Mouse (Mus musculus) lung, embryonic 15.5 days (tissue): ENCODE data around the gene Apbb1ip. TPM values are rescaled to one million over a fixed set of nuclear protein-coding genes. Genes with fewer than 3 reads are reported as not detected.

Experiments
- ATAC-seq: fragments of 200-750 bp; cut with Nextera tagmentation; 2 replicates; pipeline ENCODE4 v1.8.0; 2017; ENCODE audit warnings: moderate number of reproducible peaks, borderline replicate concordance; ENCODE audit not compliant: low FRiP score, low TSS enrichment; ENCODE audit errors: extremely low read depth
- H3K27ac ChIP-seq: fragments of 300-500 bp; sonication (generic); 2 replicates; pipeline ENCODE4 v1.5.1; 2015; ENCODE audit warnings: moderate library complexity, mild to moderate bottlenecking, inconsistent platforms
- H3K27me3 ChIP-seq: fragments of 300-500 bp; sonication (generic); 2 replicates; pipeline ENCODE4 v1.6.1; 2015; ENCODE audit warnings: inconsistent platforms
- H3K36me3 ChIP-seq: fragments of 300-500 bp; sonication (generic); 2 replicates; pipeline ENCODE4 v1.6.1; 2015; ENCODE audit warnings: inconsistent platforms
- H3K4me1 ChIP-seq: fragments of 300-500 bp; sonication (generic); 2 replicates; pipeline ENCODE4 v1.6.1; 2015; ENCODE audit warnings: inconsistent platforms
- H3K4me2 ChIP-seq: fragments of 300-500 bp; sonication (generic); 2 replicates; pipeline ENCODE4 v1.6.1; 2015; ENCODE audit warnings: inconsistent platforms, mild to moderate bottlenecking, moderate library complexity
- H3K4me3 ChIP-seq: fragments of 300-500 bp; sonication (generic); 2 replicates; pipeline ENCODE4 v1.5.1; 2015; ENCODE audit warnings: mild to moderate bottlenecking, inconsistent platforms
- H3K9ac ChIP-seq: fragments of 300-500 bp; sonication (generic); 2 replicates; pipeline ENCODE4 v1.6.1; 2015; ENCODE audit warnings: inconsistent platforms
- H3K9me3 ChIP-seq: fragments of 300-500 bp; sonication (generic); 2 replicates; pipeline ENCODE4 v1.6.1; 2016; ENCODE audit warnings: inconsistent platforms
- WGBS: fragments of 180-500 bp; shearing (Covaris S2); methylation state at CpG from one replicate; pipeline ENCODE4 v1.1.7; 2015; 5-methylcytosine and 5-hydroxymethylcytosine counted together
- polyA plus RNA-seq: library from polyadenylated mRNA; unstranded; fragments of >200 nt; fragmentation: Nextera tagmentation; extraction: Ambion mirVana; gene quantifications from 2 replicates; pipeline ENCODE4 v1.2.1, GENCODE M21; 2015

The Apbb1ip gene
- polyA plus RNA-seq: 1.6 and 2.1 TPM in 2 replicates

- H3K4me1 ChIP-seq: 0 out of 2 replicates have a peak, but pooled peaks cover 5% of the 10 kb centered on the region
- peak within 1 kb of the TSS; percentile 76 for H3K4me2 ChIP-seq
- peak within 1 kb of the TSS; percentile 27; the same call in 1 of the 2 replicates for H3K9ac ChIP-seq
- no peaks in the 10 kb centered on the region for H3K27me3 ChIP-seq
- no peaks in the 10 kb centered on the region for H3K9me3 ChIP-seq
- no peak; the same call in 1 of the 2 replicates for ATAC-seq
- WGBS: 22% methylated on average over 9 of the region's 9 CpGs
- peak within 1 kb of the TSS; percentile 36 for H3K4me3 ChIP-seq
- H3K36me3 ChIP-seq: no peaks in the 10 kb centered on the region
- H3K27ac ChIP-seq: no peak within 1 kb of the TSS
These were observed at the start of gene Apbb1ip for GRCm38 (mm10) chr2:22773549-22774180. Apbb1ip (plus strand) TSS chr2:22774094.

- ATAC-seq: no peak
- H3K27ac ChIP-seq: no peak overlapping the region
- no peak overlapping the region for H3K4me2 ChIP-seq
- no peak overlapping the region for H3K9ac ChIP-seq
- no peaks in the 10 kb centered on the region for H3K36me3 ChIP-seq
- no peak overlapping the region for H3K4me3 ChIP-seq
- H3K27me3 ChIP-seq: no peaks in the 10 kb centered on the region
- WGBS: 66% methylated on average over 1 of the region's 1 CpGs
- no peaks in the 10 kb centered on the region for H3K9me3 ChIP-seq
- H3K4me1 ChIP-seq: no peaks in the 10 kb centered on the region
These were observed 46.8 kb upstream of the Apbb1ip start for GRCm38 (mm10) chr2:22727113-22727512.

- WGBS: 68% methylated on average over 2 of the region's 2 CpGs
- no peaks in the 10 kb centered on the region for H3K36me3 ChIP-seq
- no peaks in the 10 kb centered on the region for H3K9me3 ChIP-seq
- H3K9ac ChIP-seq: no peak overlapping the region
- no peak for ATAC-seq
- H3K27ac ChIP-seq: no peak overlapping the region
- no peak overlapping the region for H3K4me2 ChIP-seq
- H3K4me3 ChIP-seq: no peak overlapping the region
- no peaks in the 10 kb centered on the region for H3K27me3 ChIP-seq
- H3K4me1 ChIP-seq: no peaks in the 10 kb centered on the region
These were observed 37.8 kb upstream of the Apbb1ip start for GRCm38 (mm10) chr2:22736134-22736533.

DNA sequence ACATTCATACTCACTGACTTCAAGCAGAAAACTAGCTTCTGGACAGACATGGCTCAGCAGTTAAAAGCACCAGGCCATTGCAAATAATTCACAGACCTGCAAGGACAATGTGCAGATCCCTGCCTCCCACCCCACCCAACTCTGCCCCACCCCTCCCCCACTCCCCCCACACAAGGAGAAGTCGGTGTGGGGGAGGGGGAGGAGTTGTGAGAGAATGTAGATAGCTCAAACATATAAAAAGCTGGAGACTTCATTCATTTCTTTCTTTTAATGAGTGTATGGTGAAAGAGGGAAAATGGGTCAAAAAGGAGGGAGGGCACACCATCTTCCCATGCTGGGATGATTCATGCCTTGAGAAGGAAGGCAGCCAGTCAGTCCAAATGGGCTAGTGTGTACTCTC lies 34.5 kb upstream of the Apbb1ip start:
- Histone ChIP-seq H3K36me3 (no peaks in the 10 kb centered on the region), H3K27ac (no peak overlapping the region), H3K4me3 (no peak overlapping the region), H3K4me2 (no peak overlapping the region), H3K9ac (no peak overlapping the region), H3K27me3 (no peaks in the 10 kb centered on the region), H3K9me3 (no peaks in the 10 kb centered on the region), H3K4me1 (no peaks in the 10 kb centered on the region; the same call in 1 of the 2 replicates)
- no peak for ATAC-seq
- 44% methylated on average over 1 of the region's 1 CpGs for WGBS

DNA sequence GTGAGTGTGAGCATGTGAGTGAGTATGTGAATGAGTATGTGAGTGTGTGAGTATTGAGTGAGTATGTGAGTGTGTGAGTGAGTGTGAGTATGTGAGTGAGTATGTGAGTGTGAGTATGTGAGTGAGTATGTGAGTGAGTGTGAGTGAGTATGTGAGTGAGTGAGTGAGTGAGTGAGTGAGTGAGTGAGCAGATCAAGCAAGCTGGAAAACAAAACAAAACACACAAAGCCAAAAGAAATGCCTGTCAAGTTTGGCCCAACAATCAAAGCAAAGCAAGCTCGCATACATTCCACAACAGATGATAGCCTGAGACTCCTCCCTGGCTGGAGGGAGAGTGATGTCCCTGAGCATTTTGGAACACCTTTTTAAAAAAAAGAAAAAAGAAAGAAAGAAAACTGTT lies 33.5 kb upstream of the Apbb1ip start:
- no peak for ATAC-seq
- 69% methylated on average over 1 of the region's 1 CpGs for WGBS

DNA sequence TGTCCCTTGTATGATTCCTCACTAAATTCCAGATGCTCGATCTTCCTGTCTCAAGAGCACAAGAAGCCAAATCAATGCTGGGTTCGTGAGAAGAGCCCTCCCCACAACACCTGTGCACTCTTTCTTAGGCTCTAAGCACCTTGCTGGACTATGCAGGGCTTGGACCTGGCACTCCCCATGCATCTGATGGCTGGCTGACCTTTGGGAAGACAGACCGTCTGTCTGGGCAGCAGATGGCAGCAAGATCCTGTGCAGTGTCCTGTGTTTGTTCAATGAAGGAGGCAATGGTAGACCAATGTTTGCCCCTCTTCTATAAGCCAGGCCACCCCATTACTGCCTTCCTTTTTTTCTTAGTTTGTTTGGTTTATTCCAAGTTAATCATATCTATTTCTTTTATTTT lies 32.7 kb upstream of the Apbb1ip start:
- no peak overlapping the region for H3K9ac ChIP-seq
- H3K4me2 ChIP-seq: no peak overlapping the region
- no peak for ATAC-seq
- no peaks in the 10 kb centered on the region for H3K9me3 ChIP-seq
- no peaks in the 10 kb centered on the region; the same call in 1 of the 2 replicates for H3K4me1 ChIP-seq
- no peak overlapping the region for H3K27ac ChIP-seq
- H3K27me3 ChIP-seq: no peaks in the 10 kb centered on the region
- H3K4me3 ChIP-seq: no peak overlapping the region
- WGBS: 57% methylated on average over 3 of the region's 3 CpGs
- H3K36me3 ChIP-seq: no peaks in the 10 kb centered on the region

More for the DNA sequence above, 33.5 kb upstream of the Apbb1ip start:
- Histone ChIP-seq H3K27ac (no peak overlapping the region), H3K27me3 (no peaks in the 10 kb centered on the region), H3K36me3 (no peaks in the 10 kb centered on the region), H3K4me3 (no peak overlapping the region), H3K4me2 (no peak overlapping the region), H3K9me3 (no peaks in the 10 kb centered on the region), H3K9ac (no peak overlapping the region), H3K4me1 (no peaks in the 10 kb centered on the region; the same call in 1 of the 2 replicates)

GRCm38 (mm10) chr2:22744121-22744761 lies 29.7 kb upstream of the Apbb1ip start:
- Histone ChIP-seq H3K27me3 (no peaks in the 10 kb centered on the region), H3K9me3 (no peaks in the 10 kb centered on the region), H3K9ac (no peak overlapping the region), H3K27ac (no peak overlapping the region), H3K36me3 (no peaks in the 10 kb centered on the region), H3K4me3 (no peak overlapping the region), H3K4me1 (no peaks in the 10 kb centered on the region; the same call in 1 of the 2 replicates), H3K4me2 (no peak overlapping the region)
- WGBS: 4% methylated on average over 8 of the region's 38 CpGs
- 0 out of 2 replicates have a peak, but pooled peaks have one; percentile 33 for ATAC-seq

DNA sequence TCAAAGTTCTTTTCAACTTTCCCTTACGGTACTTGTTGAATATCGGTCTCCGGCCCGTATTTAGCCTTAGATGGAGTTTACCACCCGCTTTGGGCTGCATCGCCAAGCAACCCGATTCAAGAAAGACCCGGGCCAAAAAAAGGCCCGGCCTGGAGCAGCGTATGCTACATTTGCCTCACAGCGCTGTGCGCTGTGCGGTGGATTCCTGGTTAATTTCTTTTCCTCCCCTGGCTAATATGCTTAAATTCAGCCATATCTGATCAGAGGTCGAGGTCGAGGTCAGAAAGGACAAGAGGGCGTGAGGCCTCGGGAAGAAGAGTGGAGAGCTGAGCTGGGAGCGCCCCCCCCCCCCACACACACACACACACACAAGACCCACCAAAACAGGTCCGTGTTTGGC lies 29.0 kb upstream of the Apbb1ip start:
- no peak for ATAC-seq
- H3K4me3 ChIP-seq: no peak overlapping the region
- H3K4me2 ChIP-seq: no peak overlapping the region
- no peaks in the 10 kb centered on the region for H3K36me3 ChIP-seq
- H3K9ac ChIP-seq: no peak overlapping the region
- no peaks in the 10 kb centered on the region; the same call in 1 of the 2 replicates for H3K4me1 ChIP-seq
- no peaks in the 10 kb centered on the region for H3K27me3 ChIP-seq
- no peaks in the 10 kb centered on the region for H3K9me3 ChIP-seq
- 3% methylated on average over 19 of the region's 19 CpGs for WGBS
- H3K27ac ChIP-seq: no peak overlapping the region

GRCm38 (mm10) chr2:22746785-22747184 lies 27.1 kb upstream of the Apbb1ip start:
- H3K4me2 ChIP-seq: no peak overlapping the region
- no peaks in the 10 kb centered on the region for H3K27me3 ChIP-seq
- no peak overlapping the region for H3K9ac ChIP-seq
- H3K27ac ChIP-seq: no peak overlapping the region
- ATAC-seq: no peak
- no peaks in the 10 kb centered on the region for H3K36me3 ChIP-seq
- no peak overlapping the region for H3K4me3 ChIP-seq
- no peaks in the 10 kb centered on the region; the same call in 1 of the 2 replicates for H3K4me1 ChIP-seq
- no peaks in the 10 kb centered on the region for H3K9me3 ChIP-seq

DNA sequence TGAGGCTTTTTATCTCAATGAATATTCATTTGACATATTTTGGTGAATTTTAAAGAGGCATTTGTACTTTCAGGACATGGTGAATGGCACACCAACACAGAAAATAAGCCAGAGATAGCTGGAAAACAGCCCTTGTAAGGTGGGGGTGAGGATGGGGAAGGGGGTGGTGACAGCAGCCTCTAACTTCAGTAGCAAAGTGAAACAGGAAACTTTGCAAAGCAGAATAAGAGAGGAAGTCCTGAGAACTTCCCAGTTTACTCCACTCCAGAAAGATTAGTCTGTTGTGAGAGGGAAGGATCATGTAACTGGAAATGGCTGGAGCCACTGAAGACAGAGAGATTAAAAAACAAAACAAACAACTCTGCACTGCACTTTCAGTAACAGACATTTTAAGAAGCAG lies 26.0 kb upstream of the Apbb1ip start:
- no peaks in the 10 kb centered on the region for H3K9me3 ChIP-seq
- no peak overlapping the region for H3K4me2 ChIP-seq
- H3K27ac ChIP-seq: no peak overlapping the region
- no peak for ATAC-seq
- no peak overlapping the region for H3K4me3 ChIP-seq
- no peaks in the 10 kb centered on the region for H3K36me3 ChIP-seq
- H3K27me3 ChIP-seq: no peaks in the 10 kb centered on the region
- H3K4me1 ChIP-seq: no peaks in the 10 kb centered on the region; the same call in 1 of the 2 replicates
- no peak overlapping the region for H3K9ac ChIP-seq

DNA sequence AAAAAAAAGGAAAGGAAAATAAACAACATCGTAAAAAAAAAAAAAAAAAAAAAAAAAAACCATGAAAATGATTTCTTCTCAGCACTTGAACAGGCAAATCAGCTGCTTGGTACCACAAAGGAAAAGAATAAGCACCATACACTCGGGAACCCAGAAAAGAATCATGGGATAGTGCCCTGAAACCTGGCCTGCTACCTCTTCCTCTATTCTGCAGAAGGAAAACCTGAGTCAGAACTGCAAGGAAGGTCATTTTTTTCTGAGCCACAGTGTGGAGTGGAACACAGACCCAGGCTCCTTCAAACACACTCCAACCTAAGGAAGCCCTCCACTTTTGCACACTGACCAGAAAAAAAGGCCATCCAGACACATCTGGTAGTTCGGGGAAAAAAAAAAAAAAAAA lies 24.1 kb upstream of the Apbb1ip start:
- no peak for ATAC-seq
- Histone ChIP-seq H3K27me3 (no peaks in the 10 kb centered on the region), H3K4me3 (no peak overlapping the region), H3K36me3 (no peaks in the 10 kb centered on the region), H3K4me1 (no peaks in the 10 kb centered on the region), H3K9me3 (no peaks in the 10 kb centered on the region), H3K9ac (no peak overlapping the region), H3K4me2 (no peak overlapping the region), H3K27ac (no peak overlapping the region)
- 70% methylated on average over 3 of the region's 3 CpGs for WGBS

DNA sequence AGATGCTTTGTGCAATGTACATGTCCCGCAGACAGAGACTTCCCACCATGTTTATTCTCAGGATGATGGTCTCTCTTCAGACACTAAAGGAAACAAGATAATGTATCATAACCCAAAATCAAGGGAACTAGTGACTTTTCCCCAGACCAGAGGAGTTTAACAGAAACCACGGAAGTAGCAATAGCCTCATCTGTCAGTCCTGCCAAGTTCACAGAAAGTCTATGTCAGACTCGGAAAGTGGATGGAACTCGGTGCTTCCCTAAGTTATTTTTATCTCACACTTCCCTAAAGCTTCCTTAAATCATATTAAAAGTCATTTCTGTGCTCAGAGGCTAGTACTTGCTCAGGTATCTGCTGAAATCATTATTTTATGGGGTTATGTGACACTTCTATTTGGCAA lies 21.4 kb upstream of the Apbb1ip start:
- Histone ChIP-seq H3K36me3 (no peaks in the 10 kb centered on the region), H3K4me3 (no peak overlapping the region), H3K9me3 (no peaks in the 10 kb centered on the region), H3K4me2 (no peak overlapping the region), H3K27ac (no peak overlapping the region), H3K27me3 (no peaks in the 10 kb centered on the region), H3K9ac (no peak overlapping the region), H3K4me1 (no peaks in the 10 kb centered on the region)
- ATAC-seq: no peak
- WGBS: 61% methylated on average over 4 of the region's 4 CpGs
